Mouse (Mus musculus) heart, adult 2 months (tissue): Measurements from ENCODE around the gene Smad1.

Experiments used
- CTCF ChIP-seq: fragments of 200-600 bp; IDR thresholded peaks from 2 replicates; pipeline ENCODE4 v1.8.1; 2022; ENCODE audit warnings: antibody characterized with exemption, mild to moderate bottlenecking, moderate library complexity
- EP300 ChIP-seq: fragments of 200-500 bp; IDR thresholded peaks from 2 replicates; pipeline ENCODE4 v1.6.1; 2011; ENCODE audit warnings: low read depth, low read length, control low read depth; ENCODE audit not compliant: insufficient read depth
- POLR2A ChIP-seq: fragments of 200-500 bp; IDR thresholded peaks from 2 replicates; pipeline ENCODE4 v1.6.1; 2011; ENCODE audit warnings: mild to moderate bottlenecking, low read depth, low read length, control low read depth; ENCODE audit not compliant: insufficient read depth

DNA sequence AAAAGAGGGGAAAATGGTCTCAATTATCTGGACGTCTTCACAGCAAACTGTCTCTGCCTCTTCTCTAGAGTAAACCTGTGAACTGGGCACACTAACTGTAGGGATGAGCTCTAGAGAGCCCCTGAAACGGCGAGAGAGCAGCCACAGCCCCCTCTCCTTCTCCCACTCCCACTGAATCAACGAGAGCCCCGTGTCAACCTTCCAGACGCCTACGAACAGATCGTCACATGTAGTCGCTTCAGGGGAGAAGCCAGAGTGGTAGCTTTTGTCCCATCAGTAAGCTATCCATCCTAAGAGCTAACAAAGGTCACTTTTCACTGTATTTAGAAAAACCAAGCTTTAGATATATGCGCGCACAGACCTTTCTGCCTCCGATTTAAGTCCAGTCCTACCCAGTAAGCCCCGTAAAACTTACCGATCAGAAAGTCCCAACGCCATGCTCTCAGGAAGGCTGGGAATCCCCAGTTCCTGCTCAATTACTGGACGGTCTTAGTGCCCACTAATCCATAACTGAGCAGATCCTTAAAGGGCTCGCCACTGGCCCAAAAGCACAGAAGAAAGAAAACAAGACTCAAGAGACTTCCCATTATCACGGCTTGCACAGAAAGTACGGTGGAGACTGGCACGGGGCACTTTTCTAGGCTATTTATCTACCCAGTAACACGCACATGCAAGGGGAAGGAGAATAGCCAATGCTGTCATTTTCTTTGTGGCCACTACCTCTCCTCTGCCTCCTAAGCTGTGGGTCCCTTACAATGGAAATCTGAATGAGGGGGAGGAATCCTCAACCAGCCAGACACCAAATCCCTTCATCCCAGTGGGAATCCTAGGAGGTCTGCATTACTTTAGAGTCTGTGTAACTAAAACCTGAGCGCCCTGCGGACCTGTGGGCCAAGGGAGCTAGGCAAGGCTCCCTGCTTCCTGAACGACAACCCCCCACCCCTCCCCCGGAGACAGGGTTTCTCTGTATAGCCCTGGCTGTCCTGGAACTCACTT lies 14.7 kb downstream of the Smad1 start:
- TF ChIP-seq POLR2A: no peak
- TF ChIP-seq CTCF: no peak
- TF ChIP-seq EP300: no peak
